Mouse (Mus musculus) limb, embryonic 11.5 days (tissue): ENCODE data around the gene Dapk3. TPM values are rescaled to one million over a fixed set of nuclear protein-coding genes. Genes with fewer than 3 reads are reported as not detected.
"Not testable (repeated sequence)": the region's sequence is repeated elsewhere in the genome, so short reads cannot be mapped to it uniquely, and the experiment has no call there.

Experiments
- ATAC-seq: fragments of 200-750 bp; cut with Nextera tagmentation; 2 replicates; pipeline ENCODE4 v1.8.0; 2017; ENCODE audit warnings: low read depth; ENCODE audit not compliant: insufficient number of reproducible peaks, low FRiP score, low TSS enrichment
- DNase-seq: peaks from one replicate; pipeline ENCODE4 v3.0.0-alpha.2; 2015; ENCODE audit warnings: low spot score
- H3K27ac ChIP-seq: fragments of 300-500 bp; sonication (generic); replicated peaks from 2 replicates; pipeline ENCODE4 v1.5.1; 2014; ENCODE audit warnings: low read depth, mild to moderate bottlenecking, low read length
- H3K27me3 ChIP-seq: fragments of 300-500 bp; sonication (generic); 2 replicates; pipeline ENCODE4 v1.6.1; 2014; ENCODE audit warnings: mild to moderate bottlenecking, low read length, mixed read lengths; ENCODE audit not compliant: control insufficient read depth, insufficient read depth
- H3K36me3 ChIP-seq: fragments of 300-500 bp; sonication (generic); 2 replicates; pipeline ENCODE4 v1.6.1; 2014; ENCODE audit warnings: mild to moderate bottlenecking, low read length, moderate library complexity, mixed read lengths; ENCODE audit not compliant: control insufficient read depth, insufficient read depth
- H3K4me1 ChIP-seq: fragments of 300-500 bp; sonication (generic); 2 replicates; pipeline ENCODE4 v1.6.1; 2014; ENCODE audit warnings: low read length, mixed read lengths; ENCODE audit not compliant: control insufficient read depth, insufficient read depth
- H3K4me2 ChIP-seq: fragments of 300-500 bp; sonication (generic); 2 replicates; pipeline ENCODE4 v1.6.1; 2014; ENCODE audit warnings: low read depth, mild to moderate bottlenecking, moderate library complexity; ENCODE audit not compliant: severe bottlenecking
- H3K4me3 ChIP-seq: fragments of 300-500 bp; sonication (generic); 2 replicates; pipeline ENCODE4 v1.5.1; 2014; ENCODE audit warnings: low read depth, low read length
- H3K9ac ChIP-seq: fragments of 300-500 bp; sonication (generic); 2 replicates; pipeline ENCODE4 v1.6.1; 2014; ENCODE audit warnings: mild to moderate bottlenecking, low read length
- H3K9me3 ChIP-seq: fragments of 300-500 bp; sonication (generic); 2 replicates; pipeline ENCODE4 v1.6.1; 2016; ENCODE audit warnings: low read length; ENCODE audit not compliant: control insufficient read depth
- WGBS: fragments of 180-500 bp; shearing (Covaris S2); extraction: QIAGEN DNeasy Blood & Tissue Kit; methylation state at CpG from one replicate; pipeline ENCODE4 v1.1.7; 2014; 5-methylcytosine and 5-hydroxymethylcytosine counted together
- polyA plus RNA-seq: library from polyadenylated mRNA; unstranded; fragments of >200 nt; fragmentation: Nextera tagmentation; extraction: Ambion mirVana; gene quantifications from 2 replicates; pipeline ENCODE4 v1.2.1, GENCODE M21; 2014

The Dapk3 gene
- polyA plus RNA-seq, 1 experiment from 2014 or later: 43.3 TPM

DNA sequence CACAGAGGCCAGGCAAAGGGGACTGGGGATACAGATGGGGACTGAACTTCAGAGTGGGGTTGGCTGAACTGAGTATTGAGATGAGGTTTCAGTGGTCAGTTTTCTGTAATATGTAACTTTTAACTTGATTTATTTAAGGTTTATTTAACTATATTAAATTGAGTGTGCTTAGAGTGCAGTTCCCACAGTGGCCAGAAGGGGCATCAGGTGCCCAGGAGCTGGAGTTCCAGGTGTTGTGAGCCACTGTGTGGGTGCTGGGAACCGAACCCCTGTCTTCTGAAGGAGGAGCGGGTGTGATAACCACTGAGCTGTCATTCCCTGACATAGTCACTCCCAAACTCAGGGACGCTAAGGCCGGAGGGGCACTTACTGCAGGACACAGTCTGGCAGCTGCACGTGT is 27.3 kb downstream of the Dapk3 start:
- no peak for ATAC-seq

DNA sequence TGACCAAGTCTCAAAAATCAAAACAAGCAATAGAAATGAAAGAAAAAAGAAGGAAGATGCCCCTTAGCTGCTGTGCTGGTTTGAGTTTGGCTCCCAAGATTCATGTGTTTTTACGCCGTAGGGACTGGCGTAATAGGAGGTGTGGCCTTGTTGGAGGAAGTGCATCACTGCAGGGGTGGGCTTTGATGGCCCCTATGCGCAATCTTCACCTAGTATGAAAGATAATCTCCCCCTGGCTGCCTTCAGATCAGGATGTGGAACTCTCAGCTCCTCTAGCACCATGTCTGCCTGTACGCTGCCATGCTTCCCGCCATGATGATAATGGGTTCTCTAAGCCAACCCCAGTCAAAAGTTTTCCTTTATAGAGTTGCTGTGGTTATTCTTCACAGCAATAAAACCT is 33.5 kb downstream of the Dapk3 start:
- no peaks in the 10 kb centered on the region for H3K4me1 ChIP-seq
- H3K9ac ChIP-seq: no peak overlapping the region
- no peaks in the 10 kb centered on the region for H3K36me3 ChIP-seq
- no peak for DNase-seq
- H3K27ac ChIP-seq: no peak overlapping the region
- no peak for ATAC-seq
- WGBS: 85% methylated on average over 6 of the region's 6 CpGs
- H3K4me3 ChIP-seq: no peak overlapping the region
- no peak overlapping the region for H3K4me2 ChIP-seq
- H3K27me3 ChIP-seq: no peaks in the 10 kb centered on the region
- H3K9me3 ChIP-seq: no peaks in the 10 kb centered on the region; the same call in 1 of the 2 replicates

More for the DNA sequence above, 27.3 kb downstream of the Dapk3 start:
- Histone ChIP-seq H3K4me1 (no peaks in the 10 kb centered on the region), H3K4me2 (no peak overlapping the region), H3K4me3 (no peak overlapping the region), H3K27ac (no peak overlapping the region), H3K9ac (no peak overlapping the region), H3K9me3 (peaks cover 4% of the 10 kb centered on the region; the same call in 1 of the 2 replicates), H3K27me3 (no peaks in the 10 kb centered on the region), H3K36me3 (no peaks in the 10 kb centered on the region)
- 96% methylated on average over 5 of the region's 5 CpGs for WGBS
- DNase-seq: no peak

DNA sequence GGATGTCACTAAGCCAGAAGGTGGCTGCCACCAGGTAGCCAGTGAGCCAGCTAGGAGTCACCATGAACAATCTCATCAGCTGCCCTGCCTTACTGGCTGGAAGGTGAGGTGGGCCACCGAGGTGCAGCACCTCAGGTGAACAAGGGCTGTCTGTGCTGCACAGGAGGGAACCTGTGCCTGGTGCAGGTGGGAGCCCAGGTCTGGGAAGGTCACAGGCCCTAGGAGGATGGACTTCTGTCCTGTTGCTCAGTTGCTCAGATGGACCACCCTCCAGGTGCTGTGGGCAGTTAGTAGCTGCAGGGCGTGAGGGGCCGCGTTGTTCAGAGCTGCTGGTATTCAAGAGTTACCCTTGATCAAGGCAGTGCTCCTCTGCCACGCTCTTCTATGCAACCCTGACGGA is 34.0 kb downstream of the Dapk3 start:
- Histone ChIP-seq H3K9me3 (no peaks in the 10 kb centered on the region; the same call in 1 of the 2 replicates), H3K4me1 (no peaks in the 10 kb centered on the region), H3K27ac (no peak overlapping the region), H3K36me3 (no peaks in the 10 kb centered on the region), H3K9ac (no peak overlapping the region), H3K4me2 (no peak overlapping the region), H3K4me3 (no peak overlapping the region), H3K27me3 (no peaks in the 10 kb centered on the region)
- WGBS: 86% methylated on average over 6 of the region's 6 CpGs
- ATAC-seq (no peak), DNase-seq (no peak)

DNA sequence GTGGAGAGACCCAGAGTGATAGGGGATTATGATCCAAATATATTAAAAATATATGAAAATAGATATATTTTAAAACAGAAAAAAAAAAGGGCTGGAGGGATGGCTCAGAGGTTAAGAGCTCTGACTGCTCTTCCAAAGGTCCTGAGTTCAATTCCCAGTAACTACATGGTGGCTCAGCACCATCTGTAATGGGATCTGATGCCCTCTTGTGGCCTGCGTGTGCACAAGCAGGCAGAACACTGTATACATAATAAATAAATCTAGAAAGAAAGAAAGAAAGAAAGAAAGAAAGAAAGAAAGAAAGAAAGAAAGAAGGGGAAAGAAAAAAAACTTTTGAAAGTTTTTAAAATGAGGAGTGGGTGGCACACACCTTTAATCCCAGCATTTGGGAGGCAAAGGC is 34.5 kb downstream of the Dapk3 start:
- not testable (repeated sequence) for H3K27me3 ChIP-seq, H3K9me3 ChIP-seq, H3K4me2 ChIP-seq, H3K4me3 ChIP-seq, H3K9ac ChIP-seq, ATAC-seq, DNase-seq, H3K4me1 ChIP-seq, H3K27ac ChIP-seq, H3K36me3 ChIP-seq
- 22% methylated on average over 1 of the region's 1 CpGs for WGBS

DNA sequence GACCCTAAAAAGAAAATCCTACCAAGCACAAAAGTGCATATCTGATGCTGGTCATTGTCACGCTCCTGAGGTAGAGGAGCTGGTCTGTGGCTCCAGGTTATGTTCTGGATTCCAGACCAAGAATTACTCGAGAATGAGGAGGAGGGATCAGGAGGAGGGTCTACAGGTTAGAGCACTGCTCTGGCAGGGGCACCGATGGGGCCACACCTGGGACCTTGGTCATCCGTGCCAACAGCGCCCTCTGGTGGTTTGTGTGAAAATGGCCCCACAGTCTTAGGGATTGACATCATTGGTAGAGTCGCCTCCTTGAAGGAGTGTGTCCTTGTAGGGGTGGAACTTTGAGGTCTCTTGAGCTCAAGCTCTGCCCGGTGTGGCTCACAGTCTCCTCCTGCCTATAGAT is 35.2 kb downstream of the Dapk3 start:
- no peak overlapping the region for H3K4me3 ChIP-seq
- WGBS: 37% methylated on average over 7 of the region's 7 CpGs
- no peaks in the 10 kb centered on the region for H3K27me3 ChIP-seq
- no peak overlapping the region for H3K27ac ChIP-seq
- H3K4me2 ChIP-seq: no peak overlapping the region
- ATAC-seq (no peak), DNase-seq (peak; percentile 77)
- no peak overlapping the region for H3K9ac ChIP-seq
- H3K9me3 ChIP-seq: no peaks in the 10 kb centered on the region
- H3K4me1 ChIP-seq: no peaks in the 10 kb centered on the region
- no peaks in the 10 kb centered on the region for H3K36me3 ChIP-seq

DNA sequence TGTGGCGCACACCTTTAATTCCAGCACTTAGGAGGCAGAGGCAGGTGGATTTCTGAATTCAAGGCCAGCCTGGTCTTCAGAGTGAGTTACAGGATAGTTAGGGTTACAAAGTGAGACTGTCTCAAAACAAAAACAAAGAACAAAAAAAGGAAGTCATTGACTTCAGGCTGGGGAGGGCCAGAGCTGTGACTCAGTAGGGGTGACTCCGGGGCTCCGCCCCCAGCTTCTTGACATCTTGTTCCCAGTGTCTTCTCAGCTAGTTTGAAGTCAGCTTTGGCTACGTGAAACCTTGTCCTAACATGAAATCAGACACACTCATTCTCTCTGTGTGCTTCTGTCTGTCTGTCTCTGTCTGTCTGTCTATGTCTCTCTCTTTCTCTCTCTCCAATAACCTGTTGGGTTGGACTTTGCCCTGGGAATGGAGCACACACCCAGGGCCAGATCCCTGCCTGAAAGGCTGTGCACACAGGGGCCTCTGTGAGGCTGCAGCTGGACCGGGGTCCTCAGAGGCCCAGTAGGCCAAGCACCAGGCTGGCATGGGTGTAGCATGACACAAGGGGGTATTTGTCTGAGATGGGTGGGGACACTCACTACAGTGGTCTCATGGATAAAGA is 38.7 kb downstream of the Dapk3 start:
- WGBS: 92% methylated on average over 5 of the region's 5 CpGs
- Histone ChIP-seq H3K4me3 (no peak overlapping the region), H3K9ac (no peak overlapping the region), H3K9me3 (no peaks in the 10 kb centered on the region), H3K4me2 (no peak overlapping the region), H3K4me1 (no peaks in the 10 kb centered on the region), H3K27ac (no peak overlapping the region), H3K36me3 (no peaks in the 10 kb centered on the region), H3K27me3 (no peaks in the 10 kb centered on the region)
- ATAC-seq: no peak
- DNase-seq: no peak

DNA sequence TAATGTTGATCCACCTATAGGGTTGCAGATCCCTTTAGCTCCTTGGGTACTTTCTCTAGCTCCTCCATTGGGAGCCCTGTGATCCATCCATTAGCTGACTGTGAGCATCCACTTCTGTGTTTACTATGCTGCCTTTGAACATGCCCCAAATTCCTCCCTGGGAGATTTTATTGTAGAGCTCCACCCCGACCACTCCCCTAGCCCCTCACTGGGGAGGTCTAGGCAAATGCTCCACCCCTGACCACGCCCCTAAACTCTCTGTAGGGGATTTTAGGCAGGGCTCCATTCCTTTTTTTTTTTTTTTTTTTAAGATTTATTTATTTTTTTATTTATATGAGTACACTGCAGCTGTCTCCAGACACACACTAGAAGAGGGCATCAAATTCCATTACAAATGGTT is 40.9 kb downstream of the Dapk3 start:
- H3K4me1 ChIP-seq, ATAC-seq, H3K9me3 ChIP-seq, H3K9ac ChIP-seq, H3K27me3 ChIP-seq, H3K4me2 ChIP-seq, H3K4me3 ChIP-seq, DNase-seq, H3K27ac ChIP-seq, H3K36me3 ChIP-seq: not testable (repeated sequence)
- WGBS: 43% methylated on average over 2 of the region's 2 CpGs

DNA sequence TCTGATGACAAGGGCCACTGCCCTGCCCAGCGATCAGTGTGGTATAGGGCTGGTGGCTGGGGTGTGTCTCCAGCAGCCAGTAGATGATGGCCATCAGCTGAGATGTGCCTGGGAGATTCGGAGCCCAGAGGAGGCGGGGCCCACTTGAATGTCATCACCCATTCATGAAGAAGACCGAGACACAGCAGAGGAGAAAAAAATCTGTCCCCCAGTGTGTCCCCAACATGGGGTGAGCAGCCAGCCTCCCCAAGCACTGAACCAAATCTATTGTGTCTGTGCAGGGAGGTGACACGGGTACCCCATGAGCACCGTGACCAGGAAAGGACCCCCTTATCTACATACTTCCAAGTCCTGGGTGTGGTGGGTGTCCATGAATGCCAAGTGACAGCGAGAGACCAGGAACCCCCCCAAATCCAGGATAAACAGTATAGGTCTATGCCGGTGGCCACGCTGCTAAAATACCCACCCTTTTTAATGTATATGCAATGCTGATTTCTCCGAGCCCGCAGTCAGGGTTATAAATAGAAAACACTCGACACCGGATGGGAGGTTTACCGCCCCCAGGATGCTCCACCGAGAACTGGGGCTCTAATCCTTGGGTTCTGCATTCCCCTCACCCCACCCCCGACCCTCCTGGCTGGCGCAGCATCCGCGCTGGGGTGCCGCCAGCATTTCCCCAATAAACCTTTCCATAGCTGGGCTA is 47.1 kb downstream of the Dapk3 start:
- WGBS: 10% methylated on average over 20 of the region's 20 CpGs

More for the DNA sequence above, 47.1 kb downstream of the Dapk3 start:
- Histone ChIP-seq H3K9me3 (no peaks in the 10 kb centered on the region), H3K27ac (no peak overlapping the region), H3K9ac (no peak overlapping the region), H3K4me3 (no peak overlapping the region), H3K27me3 (peaks cover 25% of the 10 kb centered on the region), H3K36me3 (no peaks in the 10 kb centered on the region), H3K4me1 (0 out of 2 replicates have a peak, but pooled peaks cover 3% of the 10 kb centered on the region), H3K4me2 (no peak overlapping the region)
- DNase-seq (no peak), ATAC-seq (no peak)
